Mouse (Mus musculus) c-Kit-positive CD71-negative TER-119-negative erythroid progenitor cells, embryonic 14.5 days (primary cell): ENCODE data around the gene Slc6a13.

Experiments
- DNase-seq: peaks from one replicate; pipeline ENCODE4 v3.0.0-alpha.2; 2013; ENCODE audit warnings: low read depth

The Slc6a13 gene

GRCm38 (mm10) chr6:121380576-121380975 is 80.5 kb downstream of the Slc6a13 start:
- no peak for DNase-seq

DNA sequence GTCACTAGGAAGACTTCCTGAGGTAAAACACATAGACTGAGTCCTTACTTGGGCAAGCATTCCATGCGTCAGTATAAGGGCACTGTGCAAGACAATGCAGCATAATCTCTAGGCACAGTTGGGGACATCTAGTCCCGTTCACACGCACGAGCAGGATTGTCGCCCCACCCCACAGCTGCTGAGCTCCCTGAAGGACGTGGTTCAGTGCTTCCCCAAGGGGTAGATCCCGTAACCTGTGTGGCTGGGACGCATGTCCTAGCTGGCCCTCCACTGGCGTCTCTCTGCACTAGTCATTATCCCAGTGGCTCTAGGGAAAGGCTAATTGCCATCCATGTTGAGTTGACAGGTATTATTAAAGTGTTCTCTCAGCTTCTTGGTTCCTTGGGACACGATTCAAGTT is 82.0 kb downstream of the Slc6a13 start:
- DNase-seq, result no peak

DNA sequence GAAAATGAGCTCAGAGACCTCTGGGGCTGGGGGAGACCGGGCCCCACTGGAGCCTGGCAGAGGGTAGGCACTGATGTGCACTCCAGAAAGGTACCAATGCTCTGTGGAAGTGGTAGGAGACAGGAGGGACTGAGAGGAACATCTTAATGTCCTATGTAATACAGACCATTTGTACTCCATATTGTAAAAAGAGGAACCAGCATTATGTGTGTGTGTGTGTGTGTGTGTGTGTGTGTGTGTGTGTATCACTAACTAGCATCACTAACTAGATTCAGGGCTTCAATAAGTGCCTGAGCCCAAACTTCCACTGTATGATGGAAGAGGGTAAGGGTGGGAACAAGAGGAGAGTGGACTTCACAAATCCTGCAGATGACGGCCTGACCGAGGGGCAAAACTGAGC is 85.4 kb downstream of the Slc6a13 start:
- no peak for DNase-seq
